Mouse (Mus musculus): ENCODE data around the gene Pym1. TPM values are rescaled to one million over a fixed set of nuclear protein-coding genes. Genes with fewer than 3 reads are reported as not detected.
"Not testable (repeated sequence)": the region's sequence is repeated elsewhere in the genome, so short reads cannot be mapped to it uniquely, and the experiment has no call there.

Pym1 gene
- 24.9 and 25.1 TPM in 2 replicates for polyA plus RNA-seq (2012; rRNA removed)

DNA sequence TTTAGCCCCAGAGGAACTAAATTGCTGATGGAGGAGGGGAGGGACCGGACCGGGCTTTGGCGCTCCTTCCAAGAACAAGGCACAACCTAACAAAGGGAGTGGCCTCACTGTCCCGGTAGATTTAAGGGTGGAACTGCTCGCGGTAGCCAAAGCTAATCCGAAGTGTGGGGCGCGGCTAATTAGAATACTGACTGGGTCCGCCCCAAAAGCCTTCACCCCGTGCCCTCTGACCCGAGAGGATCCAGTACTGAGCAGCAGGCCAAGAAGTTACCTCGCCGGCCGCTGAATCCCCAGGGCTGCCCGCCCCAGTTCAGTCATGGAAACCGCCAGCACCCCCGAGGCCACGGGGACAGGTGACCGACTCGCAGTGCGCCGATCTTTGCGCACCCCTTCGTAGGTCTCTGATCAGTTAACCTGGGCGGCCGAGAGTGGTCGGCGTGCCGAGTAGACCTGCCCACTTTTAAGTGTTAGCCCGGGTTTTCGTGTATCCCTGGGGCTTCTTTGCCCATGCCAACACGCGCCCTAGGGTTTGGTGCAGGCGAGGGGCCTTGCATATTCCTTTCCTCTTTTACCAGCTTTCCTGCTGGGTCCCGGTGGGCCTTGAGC is at the start of gene Pym1:
TSS of gene Pym1 (plus strand) at position 244 of the 606 bp plus-strand sequence.
- DNase-seq (ENCODE audit: low read depth) = peak; percentile 94

GRCm38 (mm10) chr10:128699006-128699405 is 48.7 kb upstream of the Pym1 start:
- no peak for DNase-seq (ENCODE audit: low read depth)

DNA sequence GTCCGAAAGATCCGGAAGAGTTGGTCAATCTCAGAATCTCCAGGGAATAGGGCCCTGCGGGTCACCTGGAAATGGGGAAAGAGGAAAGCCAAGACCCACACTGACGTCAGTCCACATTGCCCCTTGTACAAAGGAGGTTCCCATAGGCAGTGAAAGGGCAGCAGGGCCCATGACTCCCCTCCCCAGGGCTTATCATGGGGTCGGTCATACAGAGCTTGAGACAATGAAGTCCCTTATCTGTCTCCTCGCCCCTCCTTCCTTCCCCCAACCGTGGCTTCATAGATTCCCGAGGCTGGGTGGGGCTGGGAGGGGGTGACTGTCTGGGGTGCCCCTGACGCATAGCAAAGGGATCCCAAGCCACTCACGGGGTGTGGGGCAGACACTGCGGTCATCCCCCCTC is 48.1 kb upstream of the Pym1 start:
- DNase-seq (ENCODE audit: low read depth) = no peak

DNA sequence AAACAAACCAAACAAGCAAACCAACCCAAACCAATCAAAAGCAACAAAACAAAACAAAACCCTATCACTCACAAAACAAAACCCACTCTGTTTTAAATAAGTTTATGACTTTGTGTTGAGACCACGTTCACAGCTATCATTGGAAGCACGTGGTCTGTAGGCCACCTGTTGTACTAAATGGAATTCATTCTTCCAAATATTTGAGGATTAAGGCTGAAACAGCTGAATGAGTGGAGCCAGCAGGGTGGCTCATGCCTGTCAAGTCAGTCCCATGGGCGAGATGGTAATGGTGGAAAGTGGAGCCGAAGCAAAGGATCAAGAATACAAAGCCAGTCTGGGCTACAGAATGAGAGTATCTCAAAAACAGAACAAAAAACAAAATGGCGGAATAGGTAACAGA is 47.0 kb upstream of the Pym1 start:
- no peak for DNase-seq (ENCODE audit: low read depth)

GRCm38 (mm10) chr10:128702328-128703007 is 45.2 kb upstream of the Pym1 start:
- DNase-seq (ENCODE audit: low read depth) = no peak

- DNase-seq (ENCODE audit: low read depth) = no peak
Observed at GRCm38 (mm10) chr10:128703895-128704294, 43.8 kb upstream of the Pym1 start, which contains the start of gene Pmel. Pmel (plus strand) TSS chr10:128704195.

DNA sequence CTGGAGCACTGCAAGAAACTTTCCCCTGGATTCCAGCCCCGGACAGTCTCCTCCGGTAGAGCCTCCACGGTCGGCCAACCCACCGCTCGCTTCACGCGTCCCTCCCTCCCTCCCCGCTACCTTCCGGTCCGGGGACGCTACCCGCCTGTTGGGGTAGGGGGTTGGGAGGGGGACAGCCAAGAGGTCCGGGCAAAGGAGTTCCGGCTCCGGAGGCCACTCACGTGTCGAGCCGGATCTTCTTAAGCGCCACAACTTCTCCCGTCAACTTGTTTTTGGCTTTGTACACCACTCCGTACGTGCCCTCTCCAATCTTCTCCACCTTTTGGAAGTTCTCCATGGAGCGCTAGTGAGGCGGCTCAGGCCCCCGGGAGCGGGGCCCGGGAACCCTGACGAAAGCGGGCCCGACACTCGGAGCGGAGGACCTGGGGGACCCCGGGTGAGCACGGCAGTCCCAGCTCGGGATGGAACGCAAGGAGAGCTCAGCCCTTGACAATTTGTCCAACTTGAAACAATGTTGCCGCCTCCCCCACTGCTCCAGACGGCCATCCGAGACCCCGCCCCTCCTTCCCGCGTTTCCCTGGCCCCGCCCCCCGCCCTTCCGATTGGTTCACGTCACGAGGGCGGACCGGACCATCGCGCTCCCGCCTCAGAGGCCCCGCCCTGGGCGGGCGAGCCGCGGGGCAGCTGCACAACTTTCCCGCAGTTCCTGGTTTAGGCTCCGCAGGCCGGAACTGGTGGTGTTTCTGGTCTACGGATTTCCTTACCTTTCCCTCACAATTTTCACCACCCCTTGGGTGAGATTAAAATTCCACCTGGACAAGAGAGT is 43.0 kb upstream of the Pym1 start, which contains the start of gene Cdk2:
TSS of gene Cdk2 (minus strand) at position 541 of the 826 bp plus-strand sequence.
- no peak for DNase-seq (ENCODE audit: low read depth)

DNA sequence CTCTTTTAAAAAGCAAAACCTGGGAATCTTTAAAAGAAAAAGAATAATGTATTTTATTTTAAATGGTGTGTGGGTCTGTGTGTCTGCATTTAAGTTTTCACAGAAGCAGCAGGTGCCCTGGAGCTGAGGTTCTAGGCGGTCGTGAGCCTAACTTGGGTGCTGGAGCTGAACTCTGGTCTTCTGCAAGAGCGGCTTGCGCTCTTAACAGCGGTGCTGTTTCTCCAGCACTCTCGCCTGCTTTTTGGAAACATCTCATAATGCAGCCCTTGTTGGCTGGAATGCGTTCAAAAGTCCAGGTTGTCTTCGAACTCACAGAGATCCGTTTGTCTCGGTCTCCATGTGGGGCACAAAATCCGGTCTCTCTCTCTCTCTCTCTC is 42.4 kb upstream of the Pym1 start:
- no peak for DNase-seq (ENCODE audit: low read depth)

GRCm38 (mm10) chr10:128711318-128711717 is 36.4 kb upstream of the Pym1 start:
- DNase-seq (ENCODE audit: low read depth) = not testable (repeated sequence)

DNA sequence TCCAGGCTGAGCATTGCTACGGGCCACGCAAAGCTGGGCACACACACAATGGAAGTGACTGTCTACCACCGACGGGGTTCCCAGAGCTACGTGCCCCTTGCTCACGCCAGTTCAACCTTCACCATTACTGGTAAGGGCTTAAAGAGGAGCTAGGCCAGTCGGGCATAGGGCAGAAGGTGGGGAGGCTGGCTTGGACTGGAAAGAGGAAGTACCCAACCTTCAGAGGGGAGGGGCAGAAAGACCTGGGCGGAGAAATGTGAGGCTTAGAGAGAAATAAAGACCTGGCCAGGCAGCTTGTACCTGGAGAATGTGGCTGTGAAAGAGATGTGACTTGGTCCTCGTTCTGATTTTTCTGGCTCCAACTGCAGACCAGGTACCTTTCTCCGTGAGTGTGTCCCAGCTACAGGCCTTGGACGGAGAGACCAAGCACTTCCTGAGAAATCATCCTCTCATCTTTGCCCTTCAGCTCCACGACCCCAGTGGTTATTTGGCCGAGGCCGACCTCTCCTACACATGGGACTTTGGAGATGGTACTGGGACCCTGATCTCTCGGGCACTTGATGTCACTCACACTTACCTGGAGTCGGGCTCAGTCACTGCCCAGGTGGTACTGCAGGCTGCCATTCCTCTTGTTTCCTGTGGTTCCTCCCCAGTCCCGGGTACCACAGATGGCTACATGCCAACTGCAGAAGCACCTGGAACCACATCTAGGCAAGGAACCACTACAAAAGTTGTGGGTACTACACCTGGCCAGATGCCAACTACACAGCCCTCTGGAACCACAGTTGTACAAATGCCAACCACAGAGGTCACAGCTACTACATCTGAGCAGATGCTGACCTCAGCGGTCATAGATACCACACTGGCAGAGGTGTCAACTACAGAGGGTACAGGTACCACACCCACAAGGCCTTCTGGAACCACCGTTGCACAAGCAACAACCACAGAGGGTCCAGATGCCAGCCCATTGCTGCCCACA is 31.8 kb upstream of the Pym1 start:
- DNase-seq (ENCODE audit: low read depth) = no peak

- not testable (repeated sequence) for DNase-seq (ENCODE audit: low read depth)
Observed at GRCm38 (mm10) chr10:128725466-128725865, 22.2 kb upstream of the Pym1 start.

GRCm38 (mm10) chr10:128728059-128728458 is 19.6 kb upstream of the Pym1 start:
- no peak for DNase-seq (ENCODE audit: low read depth)

DNA sequence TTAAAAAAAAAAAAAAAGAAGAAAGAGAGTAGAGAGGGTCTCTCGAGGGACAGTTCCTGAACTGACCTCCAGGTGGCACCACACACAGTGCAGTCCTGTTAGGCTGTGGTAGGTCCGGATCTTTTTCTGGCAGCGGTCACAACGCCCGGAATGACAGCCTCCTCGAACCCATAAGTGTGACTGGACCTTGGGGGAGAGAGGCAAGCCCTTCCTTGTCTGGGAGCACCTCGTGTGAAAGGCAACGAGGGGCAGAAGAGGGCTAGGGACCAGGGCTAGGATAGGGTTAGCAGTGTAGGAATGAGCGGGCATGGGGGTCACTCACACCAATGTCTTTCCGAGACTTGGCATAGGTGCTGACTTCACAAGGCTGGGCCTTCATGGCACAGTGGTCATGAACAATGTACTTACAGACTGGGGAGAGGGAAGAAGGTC is 16.7 kb upstream of the Pym1 start:
- DNase-seq (ENCODE audit: low read depth) = no peak

GRCm38 (mm10) chr10:128731992-128732391 is 15.7 kb upstream of the Pym1 start:
- no peak for DNase-seq (ENCODE audit: low read depth)

DNA sequence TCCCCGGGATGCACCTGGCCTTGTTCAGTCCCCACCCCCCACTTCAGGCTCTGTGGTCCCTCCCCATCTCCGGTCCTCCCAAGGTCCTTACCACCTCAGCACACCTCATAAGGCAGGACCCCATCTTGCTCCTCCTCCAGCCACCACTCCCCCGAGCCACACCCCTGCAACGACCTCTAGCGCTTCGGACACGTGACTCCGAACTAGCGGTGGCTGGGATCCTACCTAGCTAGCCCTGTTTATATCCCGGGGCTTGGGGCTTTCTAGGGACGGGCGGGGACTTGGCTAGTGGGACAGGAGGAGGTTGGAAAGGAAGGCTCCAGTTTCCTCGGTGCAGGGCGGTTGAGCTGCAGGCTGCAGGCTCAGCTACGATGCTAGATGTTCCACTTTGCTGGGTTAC is 10.3 kb upstream of the Pym1 start:
- DNase-seq (ENCODE audit: low read depth) = no peak

- no peak for DNase-seq (ENCODE audit: low read depth)
Observed at GRCm38 (mm10) chr10:128740296-128740695, 7.4 kb upstream of the Pym1 start.

GRCm38 (mm10) chr10:128742616-128743015 is 5.1 kb upstream of the Pym1 start:
- DNase-seq (ENCODE audit: low read depth) = no peak

DNA sequence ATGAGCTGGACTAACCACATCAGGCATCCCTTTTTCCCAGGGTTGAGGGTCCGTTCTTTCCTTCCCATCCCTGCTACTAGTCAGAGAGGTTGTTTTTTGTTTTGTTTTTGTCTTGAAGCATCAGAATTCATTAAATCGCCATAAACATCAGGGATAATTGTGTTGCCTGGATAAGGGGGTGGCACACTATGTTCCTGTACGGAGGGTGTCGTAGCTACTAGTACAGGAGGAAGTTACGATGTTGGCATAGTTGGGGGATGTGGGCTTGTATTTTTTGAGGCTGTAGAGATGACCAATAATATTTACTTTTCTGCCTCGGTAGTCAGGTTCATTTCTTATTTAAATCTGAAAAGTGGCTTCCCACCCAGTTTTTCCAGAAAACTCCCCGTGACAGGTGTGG is 4.5 kb upstream of the Pym1 start:
- no peak for DNase-seq (ENCODE audit: low read depth)

DNA sequence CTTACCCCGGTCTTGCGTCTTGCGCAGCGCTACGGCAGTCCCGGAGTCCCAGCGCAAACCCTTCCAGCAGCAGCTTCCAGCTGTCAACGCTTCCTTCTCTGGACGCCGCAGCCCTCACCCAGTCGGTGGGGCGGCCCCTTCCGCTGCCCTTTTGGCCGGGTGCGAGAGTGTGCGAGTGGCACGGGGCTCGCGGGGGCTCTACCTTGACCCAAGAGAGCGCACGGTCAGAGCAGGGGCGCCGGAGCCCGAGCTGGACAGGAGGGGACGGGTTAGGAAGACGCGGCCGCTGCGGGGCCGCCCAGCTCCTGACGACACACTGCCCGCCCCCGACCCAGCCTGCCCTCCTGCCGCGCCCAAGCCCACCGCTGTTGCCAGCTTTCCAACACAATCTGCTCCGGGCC is 3.9 kb upstream of the Pym1 start:
- no peak for DNase-seq (ENCODE audit: low read depth)

GRCm38 (mm10) chr10:128744211-128744610 is 3.5 kb upstream of the Pym1 start:
- DNase-seq (ENCODE audit: low read depth) = no peak
